Mouse (Mus musculus): ENCODE measurements around the gene Chchd10. TPM values are rescaled to one million over a fixed set of nuclear protein-coding genes. Genes with fewer than 3 reads are reported as not detected.

Chchd10 gene
- polyA plus RNA-seq, 1 experiment from 2014 or later, result 5.8 TPM

GRCm38 (mm10) chr10:75906882-75907281, 26.0 kb upstream of the Chchd10 start:
- no peaks in the 10 kb centered on the region for H3K9me3 ChIP-seq (replicated peaks)
- DNase-seq (ENCODE audit: low spot score), result no peak
- H3K27ac ChIP-seq, result no peak overlapping the region
- no peaks in the 10 kb centered on the region for H3K4me1 ChIP-seq
- no peaks in the 10 kb centered on the region for H3K27me3 ChIP-seq (ENCODE audit: low read depth, poor library complexity, severe bottlenecking)
- H3K4me3 ChIP-seq, result no peak overlapping the region
- WGBS, result 94% methylated on average over 4 of the region's 4 CpGs
- H3K36me3 ChIP-seq, result peaks cover 98% of the 10 kb centered on the region

- H3K27ac ChIP-seq, result no peak overlapping the region
- H3K4me1 ChIP-seq, result no peaks in the 10 kb centered on the region
- WGBS, result 90% methylated on average over 2 of the region's 2 CpGs
- no peak for DNase-seq (ENCODE audit: low spot score)
- no peaks in the 10 kb centered on the region for H3K9me3 ChIP-seq (replicated peaks)
- H3K36me3 ChIP-seq, result peaks cover 95% of the 10 kb centered on the region
- H3K4me3 ChIP-seq, result no peak overlapping the region
- no peaks in the 10 kb centered on the region for H3K27me3 ChIP-seq (ENCODE audit: low read depth, poor library complexity, severe bottlenecking)
Observed at GRCm38 (mm10) chr10:75910698-75911097, 22.2 kb upstream of the Chchd10 start.

- H3K4me3 ChIP-seq, result no peak overlapping the region
- peaks cover 94% of the 10 kb centered on the region for H3K36me3 ChIP-seq
- H3K27me3 ChIP-seq (ENCODE audit: low read depth, poor library complexity, severe bottlenecking), result no peaks in the 10 kb centered on the region
- H3K4me1 ChIP-seq, result peaks cover 21% of the 10 kb centered on the region
- H3K27ac ChIP-seq, result no peak overlapping the region
- H3K9me3 ChIP-seq (replicated peaks), result no peaks in the 10 kb centered on the region
- DNase-seq (ENCODE audit: low spot score), result no peak
- 74% methylated on average over 6 of the region's 6 CpGs for WGBS
Observed at GRCm38 (mm10) chr10:75913013-75913589, 19.8 kb upstream of the Chchd10 start.

- Histone ChIP-seq H3K4me1 (peaks cover 38% of the 10 kb centered on the region), H3K27me3 (ENCODE audit: low read depth, poor library complexity, severe bottlenecking) (no peaks in the 10 kb centered on the region), H3K9me3 (replicated peaks) (no peaks in the 10 kb centered on the region), H3K27ac (no peak overlapping the region), H3K4me3 (no peak overlapping the region), H3K36me3 (peaks cover 88% of the 10 kb centered on the region)
- DNase-seq (ENCODE audit: low spot score), result no peak
- WGBS, result 73% methylated on average over 7 of the region's 7 CpGs
Observed at GRCm38 (mm10) chr10:75915557-75915956, 17.4 kb upstream of the Chchd10 start.

GRCm38 (mm10) chr10:75916840-75917239, 16.1 kb upstream of the Chchd10 start:
- H3K27me3 ChIP-seq (ENCODE audit: low read depth, poor library complexity, severe bottlenecking), result no peaks in the 10 kb centered on the region
- H3K36me3 ChIP-seq, result peaks cover 75% of the 10 kb centered on the region
- 48% methylated on average over 8 of the region's 8 CpGs for WGBS
- H3K4me3 ChIP-seq, result no peak overlapping the region
- peaks cover 41% of the 10 kb centered on the region for H3K4me1 ChIP-seq
- H3K9me3 ChIP-seq (replicated peaks), result no peaks in the 10 kb centered on the region
- DNase-seq (ENCODE audit: low spot score), result peak; percentile 51
- no peak overlapping the region for H3K27ac ChIP-seq

- peaks cover 65% of the 10 kb centered on the region for H3K36me3 ChIP-seq
- H3K4me3 ChIP-seq, result no peak overlapping the region
- H3K9me3 ChIP-seq (replicated peaks), result no peaks in the 10 kb centered on the region
- H3K4me1 ChIP-seq, result peaks cover 51% of the 10 kb centered on the region
- no peak overlapping the region for H3K27ac ChIP-seq
- no peak for DNase-seq (ENCODE audit: low spot score)
- H3K27me3 ChIP-seq (ENCODE audit: low read depth, poor library complexity, severe bottlenecking), result no peaks in the 10 kb centered on the region
- WGBS, result 89% methylated on average over 5 of the region's 5 CpGs
Observed at GRCm38 (mm10) chr10:75919026-75919425, 13.9 kb upstream of the Chchd10 start.

- Histone ChIP-seq H3K4me1 (peaks cover 47% of the 10 kb centered on the region), H3K9me3 (replicated peaks) (no peaks in the 10 kb centered on the region), H3K4me3 (peak within 1 kb of the TSS; percentile 96), H3K36me3 (peaks cover 64% of the 10 kb centered on the region), H3K27ac (peak within 1 kb of the TSS; percentile 99), H3K27me3 (ENCODE audit: low read depth, poor library complexity, severe bottlenecking) (no peaks in the 10 kb centered on the region)
- under 1% methylated on average over 76 of the region's 76 CpGs for WGBS
- peak; percentile 97 for DNase-seq (ENCODE audit: low spot score)
Observed at GRCm38 (mm10) chr10:75921026-75921725, 11.8 kb upstream of the Chchd10 start, which contains the start of gene Smarcb1. Gene Smarcb1 (minus strand): TSS chr10:75921617.

GRCm38 (mm10) chr10:75921726-75922560, 11.0 kb upstream of the Chchd10 start:
- H3K9me3 ChIP-seq (replicated peaks), result no peaks in the 10 kb centered on the region
- peak overlapping the region; percentile 99 for H3K27ac ChIP-seq
- no peaks in the 10 kb centered on the region for H3K27me3 ChIP-seq (ENCODE audit: low read depth, poor library complexity, severe bottlenecking)
- H3K36me3 ChIP-seq, result peaks cover 64% of the 10 kb centered on the region
- DNase-seq (ENCODE audit: low spot score), result no peak
- peak overlapping the region; percentile 96 for H3K4me3 ChIP-seq
- peaks cover 39% of the 10 kb centered on the region for H3K4me1 ChIP-seq
- 6% methylated on average over 22 of the region's 22 CpGs for WGBS

- 63% methylated on average over 2 of the region's 2 CpGs for WGBS
- Histone ChIP-seq H3K4me1 (peaks cover 24% of the 10 kb centered on the region), H3K27ac (no peak overlapping the region), H3K4me3 (no peak overlapping the region), H3K9me3 (replicated peaks) (no peaks in the 10 kb centered on the region), H3K36me3 (peaks cover 56% of the 10 kb centered on the region), H3K27me3 (ENCODE audit: low read depth, poor library complexity, severe bottlenecking) (peaks cover 11% of the 10 kb centered on the region)
- no peak for DNase-seq (ENCODE audit: low spot score)
Observed at GRCm38 (mm10) chr10:75924324-75924723, 8.6 kb upstream of the Chchd10 start.

GRCm38 (mm10) chr10:75926396-75926795, 6.5 kb upstream of the Chchd10 start:
- no peaks in the 10 kb centered on the region for H3K9me3 ChIP-seq (replicated peaks)
- no peak overlapping the region for H3K27ac ChIP-seq
- peaks cover 31% of the 10 kb centered on the region for H3K27me3 ChIP-seq (ENCODE audit: low read depth, poor library complexity, severe bottlenecking)
- no peak for DNase-seq (ENCODE audit: low spot score)
- H3K4me1 ChIP-seq, result peaks cover 28% of the 10 kb centered on the region
- no peak overlapping the region for H3K4me3 ChIP-seq
- 71% methylated on average over 13 of the region's 13 CpGs for WGBS
- H3K36me3 ChIP-seq, result peaks cover 52% of the 10 kb centered on the region

GRCm38 (mm10) chr10:75930304-75930703, 2.6 kb upstream of the Chchd10 start:
- Histone ChIP-seq H3K36me3 (peaks cover 30% of the 10 kb centered on the region), H3K27me3 (ENCODE audit: low read depth, poor library complexity, severe bottlenecking) (peaks cover 63% of the 10 kb centered on the region), H3K4me1 (peaks cover 39% of the 10 kb centered on the region), H3K27ac (no peak overlapping the region), H3K4me3 (0 out of 2 replicates have a peak overlapping the region, but pooled peaks have one; percentile 77), H3K9me3 (replicated peaks) (no peaks in the 10 kb centered on the region)
- WGBS, result 41% methylated on average over 6 of the region's 6 CpGs
- DNase-seq (ENCODE audit: low spot score), result no peak

GRCm38 (mm10) chr10:75931311-75931710, 1.6 kb upstream of the Chchd10 start:
- WGBS, result 16% methylated on average over 7 of the region's 7 CpGs
- DNase-seq (ENCODE audit: low spot score), result no peak
- peaks cover 73% of the 10 kb centered on the region for H3K27me3 ChIP-seq (ENCODE audit: low read depth, poor library complexity, severe bottlenecking)
- H3K4me3 ChIP-seq, result peak overlapping the region; percentile 77
- H3K27ac ChIP-seq, result no peak overlapping the region
- no peaks in the 10 kb centered on the region for H3K9me3 ChIP-seq (replicated peaks)
- H3K4me1 ChIP-seq, result peaks cover 49% of the 10 kb centered on the region
- peaks cover 20% of the 10 kb centered on the region for H3K36me3 ChIP-seq
